Mouse (Mus musculus) neural tube, embryonic 11.5 days (tissue): ENCODE data around the gene Krt81. TPM values are rescaled to one million over a fixed set of nuclear protein-coding genes. Genes with fewer than 3 reads are reported as not detected.

Source experiments
- ATAC-seq: fragments of 200-750 bp; cut with Nextera tagmentation; 2 replicates; pipeline ENCODE4 v1.8.0; 2017; ENCODE audit warnings: moderate number of reproducible peaks, mild to moderate bottlenecking, moderate TSS enrichment, moderate library complexity; ENCODE audit not compliant: insufficient read depth, low FRiP score, low TSS enrichment
- DNase-seq: peaks from one replicate; pipeline ENCODE4 v3.0.0-alpha.2; 2015; ENCODE audit warnings: low spot score
- H3K27ac ChIP-seq: fragments of 300-500 bp; sonication (generic); 2 replicates; pipeline ENCODE4 v1.5.1; 2014; ENCODE audit warnings: low read depth, mild to moderate bottlenecking, low read length
- H3K27me3 ChIP-seq: fragments of 300-500 bp; sonication (generic); 2 replicates; pipeline ENCODE4 v1.6.1; 2014; ENCODE audit warnings: mild to moderate bottlenecking, low read length, mixed read lengths; ENCODE audit not compliant: control insufficient read depth, insufficient read depth
- H3K36me3 ChIP-seq: fragments of 300-500 bp; sonication (generic); 2 replicates; pipeline ENCODE4 v1.6.1; 2014; ENCODE audit warnings: mild to moderate bottlenecking, low read length, moderate library complexity, mixed read lengths; ENCODE audit not compliant: control insufficient read depth, insufficient read depth
- H3K4me1 ChIP-seq: fragments of 300-500 bp; sonication (generic); 2 replicates; pipeline ENCODE4 v1.6.1; 2014; ENCODE audit warnings: low read length, mixed read lengths; ENCODE audit not compliant: control insufficient read depth, insufficient read depth
- H3K4me2 ChIP-seq: fragments of 300-500 bp; sonication (generic); 2 replicates; pipeline ENCODE4 v1.6.1; 2014; ENCODE audit warnings: low read depth, mild to moderate bottlenecking, moderate library complexity
- H3K4me3 ChIP-seq: fragments of 300-500 bp; sonication (generic); 2 replicates; pipeline ENCODE4 v1.5.1; 2014; ENCODE audit warnings: low read depth, low read length
- H3K9ac ChIP-seq: fragments of 300-500 bp; sonication (generic); 2 replicates; pipeline ENCODE4 v1.6.1; 2014; ENCODE audit warnings: mild to moderate bottlenecking, low read length
- H3K9me3 ChIP-seq: fragments of 300-500 bp; sonication (generic); 2 replicates; pipeline ENCODE4 v1.6.1; 2016; ENCODE audit warnings: low read length; ENCODE audit not compliant: control insufficient read depth
- WGBS: fragments of 180-500 bp; shearing (Covaris S2); extraction: QIAGEN DNeasy Blood & Tissue Kit; methylation state at CpG from one replicate; pipeline ENCODE4 v1.1.7; 2014; 5-methylcytosine and 5-hydroxymethylcytosine counted together
- polyA plus RNA-seq: library from polyadenylated mRNA; unstranded; fragments of >200 nt; fragmentation: Nextera tagmentation; extraction: Ambion mirVana; gene quantifications from 2 replicates; pipeline ENCODE4 v1.2.1, GENCODE M21; 2014

The Krt81 gene
- polyA plus RNA-seq, 1 experiment from 2014 or later: not detected

- ATAC-seq: no peak
- DNase-seq: no peak
- H3K4me3 ChIP-seq: no peak overlapping the region
- WGBS: 76% methylated on average over 14 of the region's 14 CpGs
- no peak overlapping the region for H3K27ac ChIP-seq
- no peaks in the 10 kb centered on the region for H3K36me3 ChIP-seq
- H3K4me1 ChIP-seq: no peaks in the 10 kb centered on the region
- no peak overlapping the region for H3K4me2 ChIP-seq
- H3K9ac ChIP-seq: no peak overlapping the region
- H3K9me3 ChIP-seq: no peaks in the 10 kb centered on the region
- H3K27me3 ChIP-seq: no peaks in the 10 kb centered on the region
Measured at GRCm38 (mm10) chr15:101459283-101459682, 4.3 kb downstream of the Krt81 start.

GRCm38 (mm10) chr15:101458361-101458930 lies 5.1 kb downstream of the Krt81 start:
- no peak overlapping the region for H3K9ac ChIP-seq
- WGBS: 66% methylated on average over 16 of the region's 16 CpGs
- DNase-seq: no peak
- H3K9me3 ChIP-seq: no peaks in the 10 kb centered on the region
- no peaks in the 10 kb centered on the region for H3K4me1 ChIP-seq
- ATAC-seq: no peak
- no peaks in the 10 kb centered on the region for H3K36me3 ChIP-seq
- no peak overlapping the region for H3K4me2 ChIP-seq
- H3K27me3 ChIP-seq: no peaks in the 10 kb centered on the region
- H3K27ac ChIP-seq: no peak overlapping the region
- H3K4me3 ChIP-seq: no peak overlapping the region

GRCm38 (mm10) chr15:101455891-101456290 lies 7.7 kb downstream of the Krt81 start:
- H3K9me3 ChIP-seq: no peaks in the 10 kb centered on the region
- H3K27me3 ChIP-seq: no peaks in the 10 kb centered on the region
- WGBS: 91% methylated on average over 6 of the region's 6 CpGs
- H3K27ac ChIP-seq: no peak overlapping the region
- H3K4me3 ChIP-seq: no peak overlapping the region
- DNase-seq: no peak
- ATAC-seq: no peak
- no peaks in the 10 kb centered on the region for H3K36me3 ChIP-seq
- H3K4me1 ChIP-seq: no peaks in the 10 kb centered on the region
- H3K9ac ChIP-seq: no peak overlapping the region
- no peak overlapping the region for H3K4me2 ChIP-seq

- DNase-seq: no peak
- no peak overlapping the region for H3K9ac ChIP-seq
Measured at GRCm38 (mm10) chr15:101455292-101455691, 8.3 kb downstream of the Krt81 start.

GRCm38 (mm10) chr15:101454774-101455173 lies 8.8 kb downstream of the Krt81 start:
- Histone ChIP-seq H3K4me1 (no peaks in the 10 kb centered on the region), H3K36me3 (no peaks in the 10 kb centered on the region), H3K9me3 (no peaks in the 10 kb centered on the region), H3K27me3 (no peaks in the 10 kb centered on the region), H3K9ac (no peak overlapping the region), H3K27ac (no peak overlapping the region), H3K4me2 (no peak overlapping the region), H3K4me3 (no peak overlapping the region)
- no peak for DNase-seq
- no peak for ATAC-seq
- 85% methylated on average over 8 of the region's 8 CpGs for WGBS

More at GRCm38 (mm10) chr15:101455292-101455691, 8.3 kb downstream of the Krt81 start:
- Histone ChIP-seq H3K9me3 (no peaks in the 10 kb centered on the region), H3K27me3 (no peaks in the 10 kb centered on the region), H3K27ac (no peak overlapping the region), H3K36me3 (no peaks in the 10 kb centered on the region), H3K4me3 (no peak overlapping the region), H3K4me1 (no peaks in the 10 kb centered on the region), H3K4me2 (no peak overlapping the region)
- no peak for ATAC-seq
- WGBS: 86% methylated on average over 2 of the region's 2 CpGs

- H3K9me3 ChIP-seq: no peaks in the 10 kb centered on the region
- WGBS: 6% methylated on average over 13 of the region's 13 CpGs
- peak overlapping the region; percentile 15; the same call in 1 of the 2 replicates for H3K4me2 ChIP-seq
- no peaks in the 10 kb centered on the region for H3K27me3 ChIP-seq
- H3K4me3 ChIP-seq: no peak overlapping the region
- peak; percentile 82 for DNase-seq
- H3K9ac ChIP-seq: no peak overlapping the region
- no peaks in the 10 kb centered on the region for H3K4me1 ChIP-seq
- no peaks in the 10 kb centered on the region for H3K36me3 ChIP-seq
- peak; percentile 45; the same call in 1 of the 2 replicates for ATAC-seq
- H3K27ac ChIP-seq: no peak overlapping the region
Measured at GRCm38 (mm10) chr15:101453093-101453736, 10.3 kb downstream of the Krt81 start.

- H3K4me1 ChIP-seq: no peaks in the 10 kb centered on the region
- H3K4me3 ChIP-seq: no peak within 1 kb of the TSS
- no peak within 1 kb of the TSS for H3K27ac ChIP-seq
- no peak within 1 kb of the TSS for H3K9ac ChIP-seq
- H3K36me3 ChIP-seq: no peaks in the 10 kb centered on the region
- no peaks in the 10 kb centered on the region for H3K9me3 ChIP-seq
- ATAC-seq (no peak), DNase-seq (no peak)
- no peak within 1 kb of the TSS for H3K4me2 ChIP-seq
- no peaks in the 10 kb centered on the region for H3K27me3 ChIP-seq
- WGBS: 75% methylated on average over 2 of the region's 2 CpGs
Measured at GRCm38 (mm10) chr15:101447444-101447843, 16.1 kb downstream of the Krt81 start, which contains the start of gene Krt88. Krt88 (plus strand) TSS chr15:101447744.

GRCm38 (mm10) chr15:101446572-101446971 lies 17.0 kb downstream of the Krt81 start:
- no peaks in the 10 kb centered on the region for H3K4me1 ChIP-seq
- WGBS: 77% methylated on average over 11 of the region's 11 CpGs

GRCm38 (mm10) chr15:101440837-101441236 lies 22.7 kb downstream of the Krt81 start:
- no peak overlapping the region for H3K27ac ChIP-seq
- H3K27me3 ChIP-seq: peaks cover 23% of the 10 kb centered on the region
- DNase-seq (no peak), ATAC-seq (no peak)
- H3K4me3 ChIP-seq: no peak overlapping the region
- H3K9ac ChIP-seq: no peak overlapping the region
- H3K36me3 ChIP-seq: no peaks in the 10 kb centered on the region
- WGBS: 83% methylated on average over 4 of the region's 4 CpGs
- H3K9me3 ChIP-seq: no peaks in the 10 kb centered on the region
- H3K4me1 ChIP-seq: peaks cover 3% of the 10 kb centered on the region; the same call in 1 of the 2 replicates
- H3K4me2 ChIP-seq: no peak overlapping the region

More at GRCm38 (mm10) chr15:101446572-101446971, 17.0 kb downstream of the Krt81 start:
- H3K27me3 ChIP-seq: no peaks in the 10 kb centered on the region
- H3K27ac ChIP-seq: no peak overlapping the region
- H3K36me3 ChIP-seq: no peaks in the 10 kb centered on the region
- H3K4me3 ChIP-seq: no peak overlapping the region
- no peak overlapping the region for H3K4me2 ChIP-seq
- no peak overlapping the region for H3K9ac ChIP-seq
- ATAC-seq: no peak
- no peak for DNase-seq
- no peaks in the 10 kb centered on the region for H3K9me3 ChIP-seq
